Comparison of ENCODE assay signal across 8 mouse cellular contexts in genomic region chr3:89164506-89165267, GRCm38 (mm10). TPM values are rescaled to one million over a fixed set of nuclear protein-coding genes. Genes with fewer than 3 reads are reported as not detected.
DNase-seq lines count a peak whose midpoint lies in the region; ATAC-seq and TF ChIP-seq lines count a peak whose summit lies in the region.

TSS of gene Clk2 (plus strand) at chr3:89164795.

- no peaks in the 10 kb centered on the region for H3K27me3 ChIP-seq in hindbrain, embryonic 16.5 days (replicated peaks; ENCODE audit: control insufficient read depth, insufficient read depth, low read length)

- intact Hi-C loops in left cerebral cortex, adult 2 months (cut with DNase I): loop anchor here (1.0 to 10.0 kb wide), 3 partner anchors 13 to 220 kb away; partner anchors contain the start of gene Scamp3

- H3K27ac ChIP-seq in hindbrain, embryonic 16.5 days (ENCODE audit: low read depth, low read length): peak within 1 kb of the TSS; percentile 97
- H3K27ac ChIP-seq in left cerebral cortex, adult 2 months: peak within 1 kb of the TSS; percentile 91

- peak within 1 kb of the TSS; percentile 86 for H3K4me2 ChIP-seq in hindbrain, embryonic 16.5 days (ENCODE audit: low read length)

- peak within 1 kb of the TSS; percentile 95 for H3K4me3 ChIP-seq in hindbrain, embryonic 16.5 days (ENCODE audit: low read length)
- H3K4me3 ChIP-seq in left cerebral cortex, adult 2 months: peak within 1 kb of the TSS; percentile 68

- H3K9me3 ChIP-seq in hindbrain, embryonic 16.5 days (ENCODE audit: control insufficient read depth, low read length): no peaks in the 10 kb centered on the region

- peaks cover 13% of the 10 kb centered on the region for H3K36me3 ChIP-seq in hindbrain, embryonic 16.5 days (ENCODE audit: control insufficient read depth, insufficient read depth, low read length)

- peak within 1 kb of the TSS; percentile 96 for H3K9ac ChIP-seq in hindbrain, embryonic 16.5 days (ENCODE audit: low read depth, low read length)

- H3K4me1 ChIP-seq in hindbrain, embryonic 16.5 days (ENCODE audit: control insufficient read depth, insufficient read depth, low read depth, low read length): peaks cover 20% of the 10 kb centered on the region

- ATAC-seq in hindbrain, embryonic 16.5 days: peak; percentile 97
- peak; percentile 99 for ATAC-seq in megakaryocyte, adult 5-6 weeks (ENCODE audit: poor library complexity, severe bottlenecking)

- under 1% methylated on average over 52 of the region's 79 CpGs for WGBS in hindbrain, embryonic 16.5 days

- no peak for TF ChIP-seq CTCF in left cerebral cortex, adult 2 months (IDR thresholded peaks at IDR 0.05)

- peak; percentile 95 for DNase-seq in T-cell, adult 2 months (ENCODE audit: low spot score)
- peak; percentile 90 to 95 for DNase-seq in cerebellum, postnatal 36 days
- DNase-seq in gastrocnemius, adult 18-20 months (ENCODE audit: low spot score): peak; percentile 96
- peak; percentile 93 to 95 for DNase-seq in left cerebral cortex, adult 2 months (ENCODE audit: extremely low spot score in 1 of 2, low spot score in 2 of 2)
- DNase-seq in right cerebral cortex, adult 2 months (ENCODE audit: low spot score in 2 of 2): peak; percentile 92 to 95
- DNase-seq in urinary bladder, postnatal 14 days (ENCODE audit: low spot score): peak; percentile 95

RNA-seq across cellular contexts. Expression of gene Clk2, which starts in this region (rescaled TPM):
- 10 to 100 TPM; 16.6 to 18.6 TPM for total RNA-seq in gastrocnemius, adult 18-20 months (2021)
- 17.3 and 18.8 TPM in 2 replicates for polyA plus RNA-seq in hindbrain, embryonic 16.5 days (2015; fragmentation: Nextera tagmentation; extraction: Ambion mirVana)
- 10 to 100 TPM; 45.6 to 46.3 TPM for total RNA-seq in left cerebral cortex, adult 2 months (2021)
- total RNA-seq in megakaryocyte, adult 5-6 weeks (2015): 38.1 and 38.4 TPM in 2 replicates
- 47.1 and 48.5 TPM in 2 replicates for total RNA-seq in megakaryocyte, adult 5-6 weeks (2017)

Comparison
In these comparisons a context has a peak if more than half of its experiments do, and no peak if none do; other contexts are left out.
1. Peak in every context shown above with its lines: DNase-seq, ATAC-seq, H3K4me3 ChIP-seq and H3K27ac ChIP-seq.